Mouse (Mus musculus): ENCODE data around the gene Pofut2.
A peak's percentile ranks its signal among the peaks of the same experiment; 100 is the strongest.

Pofut2 gene

DNA sequence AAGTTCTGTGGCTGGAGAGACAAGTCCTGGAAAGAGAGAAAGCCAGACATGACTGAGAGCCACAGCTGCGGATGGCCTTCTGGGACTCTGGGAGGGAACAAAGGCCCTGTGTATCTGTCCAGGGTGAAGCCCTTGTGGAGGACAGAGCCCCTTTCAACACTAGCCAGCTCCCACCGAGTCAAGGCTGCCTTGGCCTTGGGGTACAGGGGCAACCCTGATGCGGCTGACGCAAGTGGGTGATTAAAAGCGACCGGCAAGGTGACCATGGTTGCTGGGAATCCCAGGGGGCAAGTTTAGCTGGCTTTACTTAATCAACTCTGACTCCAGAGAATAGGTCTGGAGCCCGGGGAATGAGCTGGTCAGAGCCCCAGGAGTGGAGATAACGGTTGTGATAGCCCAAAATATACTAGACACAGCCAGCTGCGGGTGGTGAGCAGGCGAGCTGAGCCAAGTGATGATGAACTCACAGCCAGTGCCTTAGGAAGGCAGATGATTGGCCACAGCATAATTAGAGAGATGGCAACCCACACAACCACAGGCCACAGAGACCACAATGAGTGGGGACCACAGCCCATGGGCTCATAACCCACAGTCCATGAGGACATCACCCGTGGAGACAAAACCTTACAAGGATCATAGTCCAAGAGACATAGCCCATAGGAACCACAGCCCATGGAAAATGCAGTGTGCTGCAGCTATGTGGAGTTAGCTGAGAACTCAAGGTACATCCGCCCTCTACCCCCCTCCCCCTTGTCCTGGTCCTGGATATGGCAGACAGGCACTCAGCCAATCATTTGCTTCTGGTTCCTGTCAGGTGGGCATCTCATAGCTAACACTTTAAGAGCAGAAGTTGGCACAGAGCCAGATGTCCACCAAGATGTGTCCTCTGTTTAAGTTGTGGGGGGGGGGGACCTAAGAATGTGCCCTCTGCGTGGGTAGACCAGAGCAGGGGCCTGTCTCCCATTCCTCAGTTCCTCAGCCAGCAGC, 29.1 kb upstream of the Pofut2 start:
- DNase-seq (ENCODE audit: low spot score in 2 of 2), result no peak

DNA sequence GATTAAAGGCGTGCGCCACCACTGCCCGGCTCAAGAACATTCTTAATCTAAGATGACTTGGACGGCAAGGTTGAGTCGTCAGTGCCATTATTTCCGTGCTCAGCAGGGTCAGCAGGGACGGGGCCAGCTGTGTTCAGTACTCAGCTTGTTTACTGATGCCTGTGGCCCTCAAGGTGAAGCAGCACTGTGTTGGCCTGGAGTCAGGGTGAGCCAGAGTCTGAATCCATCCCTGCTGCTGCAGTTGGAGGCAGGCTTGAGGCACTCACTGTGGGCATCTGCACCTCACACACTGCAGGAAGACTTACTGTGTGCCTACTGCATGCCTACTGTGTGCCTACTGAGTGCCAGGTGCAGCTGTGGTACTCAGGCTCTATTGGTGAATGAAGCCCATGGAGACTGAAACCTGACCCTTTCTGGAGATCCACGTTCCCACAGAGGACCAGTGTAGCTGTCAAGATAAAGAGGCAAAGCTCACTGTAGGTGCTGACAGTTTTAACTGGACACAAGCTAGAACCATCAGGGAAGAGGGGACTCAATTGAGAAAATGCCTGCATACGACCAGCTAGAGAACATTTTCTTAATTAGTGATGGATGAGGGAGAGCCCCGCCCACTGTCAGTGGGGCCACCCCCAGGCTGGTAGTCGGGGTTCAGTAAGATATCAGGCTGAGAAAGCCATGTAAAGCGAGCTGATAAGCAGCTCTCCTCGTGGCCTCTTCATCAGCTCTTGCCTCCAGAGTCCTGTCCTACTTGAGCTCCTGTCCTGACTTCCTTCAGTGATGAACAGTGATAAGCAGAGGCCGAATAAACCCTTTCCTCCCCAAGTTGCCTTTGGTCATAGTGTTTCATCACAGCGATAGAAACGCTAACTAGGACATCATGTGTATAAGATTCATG, 26.9 kb upstream of the Pofut2 start:
- DNase-seq (ENCODE audit: low spot score in 2 of 2), result peak; percentile 38 to 52

DNA sequence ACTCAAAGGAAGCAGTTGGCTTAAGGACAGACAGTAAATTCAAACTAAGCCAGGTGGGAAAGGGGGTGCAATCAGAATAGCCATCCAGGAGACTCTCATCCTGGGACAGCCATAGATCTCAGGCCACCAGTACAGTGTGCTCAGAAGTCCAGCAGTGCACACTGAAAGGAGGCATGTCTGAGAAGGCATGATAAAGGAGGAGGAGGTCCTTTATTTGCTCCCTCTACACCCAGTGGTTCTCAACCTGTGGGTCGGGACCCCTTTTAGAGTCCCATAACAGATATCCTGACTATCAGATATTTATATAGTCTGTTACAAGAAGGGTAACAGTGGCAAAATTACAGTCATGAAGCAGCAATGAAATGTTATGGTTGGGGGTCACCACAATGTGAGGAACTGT, 25.8 kb upstream of the Pofut2 start:
- no peak for DNase-seq (ENCODE audit: low spot score in 2 of 2)

DNA sequence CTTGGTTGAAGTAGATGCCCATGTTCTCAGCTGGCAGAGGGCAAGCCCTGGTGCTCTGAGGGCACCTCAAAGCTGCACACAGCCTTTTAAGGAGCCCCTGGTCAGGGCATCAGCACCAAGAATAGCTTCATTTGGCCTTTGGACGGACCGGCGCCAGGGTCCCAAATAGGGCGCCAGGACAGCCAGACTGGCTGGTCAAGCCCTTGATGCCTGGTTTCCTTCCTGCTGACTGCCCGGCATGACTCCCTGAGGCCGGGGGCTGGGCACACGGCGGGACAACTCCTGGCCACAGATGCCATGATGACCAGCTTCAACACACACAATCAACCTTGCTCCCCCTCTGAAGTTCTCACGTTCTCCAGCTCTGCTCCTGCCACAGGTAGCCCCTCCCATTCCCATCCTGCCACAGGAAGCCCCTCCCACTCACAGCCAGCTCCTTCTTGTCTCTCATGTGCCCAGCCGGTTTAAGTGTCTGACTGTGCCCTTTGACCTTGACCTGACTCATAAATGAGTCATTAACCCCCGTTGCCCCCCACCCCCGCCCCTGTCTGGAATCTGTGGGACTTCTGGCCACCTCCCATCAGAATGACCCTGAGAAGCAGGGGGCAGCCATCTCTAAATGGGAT, 23.9 kb upstream of the Pofut2 start:
- DNase-seq (ENCODE audit: low spot score in 2 of 2), result no peak

DNA sequence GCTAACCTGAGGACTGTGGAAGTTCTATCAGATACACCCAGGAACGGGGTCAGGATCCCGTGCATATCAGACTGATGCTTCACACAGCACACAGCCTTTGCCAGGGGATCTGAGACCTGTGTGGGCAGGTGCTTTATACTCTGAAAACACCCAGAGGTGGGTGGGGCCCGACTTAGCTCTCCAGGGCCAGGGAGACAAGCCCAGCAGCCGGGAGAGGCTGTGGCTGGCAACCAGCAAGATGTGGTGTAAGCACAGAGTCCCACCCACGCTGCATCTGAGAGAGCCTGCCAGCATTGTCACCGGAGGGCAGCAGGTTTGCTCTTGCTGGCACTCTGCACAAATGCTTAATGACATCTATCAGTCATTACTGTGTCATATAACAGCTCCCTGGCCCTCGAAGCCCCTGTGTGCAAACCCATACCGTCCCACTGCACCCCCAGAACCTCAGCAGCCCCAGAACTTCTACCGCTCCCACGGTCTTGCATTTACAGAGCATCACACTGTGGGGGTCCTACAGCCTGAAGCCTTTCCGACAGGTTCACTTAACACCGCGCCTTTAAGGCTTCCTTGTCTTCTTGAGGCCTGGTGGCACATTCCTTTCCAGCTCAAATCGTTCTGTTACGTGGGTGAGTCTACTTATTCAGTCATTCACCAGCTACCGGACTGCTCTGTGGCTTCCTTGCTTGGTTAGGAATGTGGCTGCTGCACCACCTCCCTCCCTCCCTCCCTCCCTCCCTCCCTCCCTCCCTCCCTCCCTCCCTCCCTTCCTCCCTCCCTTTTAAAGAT, 21.0 kb upstream of the Pofut2 start:
- no peak for DNase-seq (ENCODE audit: low spot score in 2 of 2)

DNA sequence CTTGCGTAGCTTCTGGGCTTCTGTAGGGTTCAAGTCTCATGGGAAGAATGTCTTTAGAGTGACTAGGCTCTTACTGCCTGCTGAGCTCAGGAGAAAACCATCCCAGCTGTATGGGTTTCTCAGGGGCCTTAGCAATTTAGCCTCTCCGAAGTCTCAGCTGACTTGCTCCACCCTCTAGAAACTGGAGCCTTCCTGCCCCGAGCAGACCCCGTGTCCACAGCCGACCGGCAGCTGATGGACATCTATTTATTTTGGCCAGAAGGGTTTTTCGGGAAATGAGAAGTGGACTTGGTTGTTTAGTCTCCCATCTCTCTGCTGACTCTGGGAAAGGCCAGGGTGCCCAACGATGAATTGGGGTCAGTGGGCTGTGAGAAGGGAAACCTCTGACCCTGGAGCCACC, 18.3 kb upstream of the Pofut2 start:
- no peak for DNase-seq (ENCODE audit: low spot score in 2 of 2)

DNA sequence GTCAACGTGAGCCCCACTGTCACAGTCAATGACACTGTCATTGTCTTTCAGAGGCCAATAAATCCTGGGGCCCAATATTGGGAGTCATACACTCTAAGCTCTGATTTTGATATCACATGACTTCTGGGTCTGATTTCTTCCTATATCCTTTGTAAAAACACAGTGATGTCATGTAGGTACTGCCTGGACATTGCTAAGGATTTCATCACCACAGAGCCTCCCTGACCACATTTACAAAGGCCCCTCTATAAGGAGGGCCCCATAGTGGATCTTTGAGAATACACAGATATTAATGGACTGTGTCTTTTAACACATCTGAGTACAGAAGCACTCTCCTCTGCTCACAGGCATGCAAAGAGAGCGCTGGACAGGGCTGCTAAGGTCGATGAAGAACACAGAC, 16.6 kb upstream of the Pofut2 start:
- DNase-seq (ENCODE audit: low spot score in 2 of 2), result no peak

DNA sequence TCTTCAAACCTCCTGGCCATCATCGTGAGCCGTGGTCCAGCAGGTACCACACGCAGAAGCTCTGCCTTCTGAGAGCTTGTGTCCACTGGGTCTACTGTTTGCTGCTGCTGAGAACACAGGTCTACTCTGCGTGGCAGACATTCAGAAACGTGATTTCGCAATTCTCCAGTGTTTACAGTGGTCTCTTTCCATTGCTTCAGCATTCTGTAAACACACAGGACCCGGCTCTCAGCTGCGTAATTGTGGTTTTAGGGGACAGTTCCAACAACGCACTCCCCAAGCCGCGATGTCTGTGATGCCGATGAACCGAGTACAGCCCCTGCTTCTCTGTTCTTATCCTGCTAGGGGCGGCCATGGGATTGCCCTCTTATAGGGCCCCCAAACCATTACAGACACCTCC, 16.1 kb upstream of the Pofut2 start:
- no peak for DNase-seq (ENCODE audit: low spot score in 2 of 2)

DNA sequence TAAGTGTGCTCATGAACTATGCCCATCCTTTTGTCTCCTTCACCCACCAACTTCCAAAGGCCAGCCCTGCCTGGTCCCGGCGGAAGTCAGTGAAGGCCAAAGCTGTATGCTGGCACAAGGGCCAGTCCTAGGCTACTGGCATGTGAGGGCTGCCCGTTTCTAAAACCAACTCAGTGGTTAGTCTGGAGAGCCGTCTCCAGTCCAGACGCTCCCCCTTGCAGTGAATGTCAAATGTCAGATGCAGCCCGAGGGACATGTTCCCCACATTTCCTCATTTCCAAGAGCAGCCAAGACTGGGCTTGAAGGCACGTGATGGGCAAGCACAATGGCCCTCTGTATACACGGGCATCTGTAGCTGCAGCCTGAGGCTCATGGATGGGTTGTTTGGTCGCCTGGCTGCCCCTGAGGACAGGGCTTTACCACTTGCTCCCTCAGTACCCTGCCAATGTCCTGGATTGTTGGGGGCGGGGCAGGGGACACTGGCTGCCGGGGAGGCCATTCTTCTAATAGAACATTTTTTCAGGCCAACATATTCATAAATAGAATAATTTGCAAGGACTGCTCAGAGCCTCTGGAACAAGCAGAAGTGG, 15.4 kb upstream of the Pofut2 start:
- no peak for DNase-seq (ENCODE audit: low spot score in 2 of 2)

DNA sequence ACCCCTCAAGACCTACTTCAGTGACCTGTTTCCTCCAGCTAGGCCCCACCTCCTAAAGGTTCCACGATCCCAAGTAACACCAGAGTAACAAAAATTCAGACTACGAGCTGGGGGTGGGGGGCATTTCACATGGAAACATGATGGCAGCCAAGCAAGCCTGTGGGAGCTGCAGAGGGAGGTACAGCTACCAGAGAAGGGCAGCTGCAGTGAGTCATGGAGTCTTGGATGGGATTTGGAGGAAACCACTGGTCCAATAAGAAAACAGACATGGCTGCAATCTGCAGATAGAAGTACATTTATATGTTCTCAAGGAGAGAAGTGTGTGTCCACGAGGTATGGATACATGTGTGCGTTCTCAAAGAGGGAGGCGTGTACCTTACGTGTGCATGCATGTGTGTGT, 14.2 kb upstream of the Pofut2 start:
- no peak for DNase-seq (ENCODE audit: low spot score in 2 of 2)

DNA sequence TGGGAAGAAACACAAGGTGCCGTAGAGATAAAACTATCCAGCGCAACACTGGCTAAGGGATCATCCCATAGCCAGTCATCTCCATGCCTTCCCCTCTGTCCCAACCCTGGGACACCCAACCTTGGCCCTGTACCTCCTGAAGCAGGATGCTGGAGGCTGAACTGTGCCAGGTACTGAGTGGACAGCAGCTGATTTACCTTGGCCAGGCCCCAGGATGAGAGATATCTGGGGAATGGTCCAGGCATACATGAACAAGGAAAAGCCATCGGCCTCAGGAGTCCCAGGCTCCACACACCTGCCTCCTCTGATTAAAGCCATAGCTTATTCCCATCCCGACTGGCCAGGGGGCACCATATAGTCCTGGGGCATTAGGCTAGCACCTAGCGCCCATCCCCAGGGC, 12.0 kb upstream of the Pofut2 start:
- DNase-seq (ENCODE audit: low spot score in 2 of 2), result no peak

DNA sequence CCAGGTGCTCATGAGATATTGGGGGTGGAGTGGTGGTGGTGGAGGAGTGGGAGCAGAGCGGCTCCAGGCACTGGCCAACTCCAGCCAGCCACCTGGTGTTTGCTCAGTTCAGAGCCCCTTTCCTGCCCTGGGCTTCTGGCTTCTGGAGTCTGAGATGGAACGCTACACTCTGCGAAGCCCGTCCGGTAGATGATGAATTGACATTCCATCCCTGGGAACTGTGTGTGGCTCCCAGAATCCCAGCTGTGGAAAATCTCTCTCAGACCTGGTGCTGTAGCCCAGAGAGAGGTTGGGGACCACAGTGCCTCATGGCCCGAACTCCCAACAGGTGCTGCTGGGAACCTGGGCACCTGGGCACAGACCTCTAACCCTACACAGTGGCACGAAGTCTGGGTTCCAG, 11.3 kb upstream of the Pofut2 start:
- no peak for DNase-seq (ENCODE audit: low spot score in 2 of 2)

DNA sequence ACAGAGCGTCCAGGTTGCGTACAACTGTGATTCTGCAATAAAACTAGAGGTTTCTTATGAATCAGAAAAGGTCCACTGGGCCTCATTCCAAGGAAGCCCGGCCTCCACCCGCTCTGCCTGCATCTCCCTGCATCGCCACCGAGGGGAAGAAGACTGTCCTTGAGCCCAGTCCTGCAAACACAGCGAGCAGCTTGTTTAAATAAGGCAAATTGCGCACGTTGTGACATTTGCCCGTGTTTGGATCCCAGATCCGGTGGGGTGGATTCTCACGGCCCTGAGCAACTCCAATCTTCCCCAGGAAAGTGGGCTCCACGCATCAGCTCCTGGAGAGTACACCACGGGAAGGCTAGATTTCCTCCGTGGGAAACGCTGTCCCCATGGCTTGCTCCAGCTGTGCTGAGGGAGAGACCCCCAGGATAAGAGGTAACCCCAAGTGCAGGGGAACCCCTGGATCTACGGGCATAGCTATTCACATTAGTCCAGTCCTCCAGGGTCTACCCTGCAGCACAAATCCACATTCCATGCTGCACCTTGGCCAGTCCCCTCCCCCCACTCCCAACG, 7.7 kb upstream of the Pofut2 start:
- no peak for DNase-seq (ENCODE audit: low spot score in 2 of 2)

DNA sequence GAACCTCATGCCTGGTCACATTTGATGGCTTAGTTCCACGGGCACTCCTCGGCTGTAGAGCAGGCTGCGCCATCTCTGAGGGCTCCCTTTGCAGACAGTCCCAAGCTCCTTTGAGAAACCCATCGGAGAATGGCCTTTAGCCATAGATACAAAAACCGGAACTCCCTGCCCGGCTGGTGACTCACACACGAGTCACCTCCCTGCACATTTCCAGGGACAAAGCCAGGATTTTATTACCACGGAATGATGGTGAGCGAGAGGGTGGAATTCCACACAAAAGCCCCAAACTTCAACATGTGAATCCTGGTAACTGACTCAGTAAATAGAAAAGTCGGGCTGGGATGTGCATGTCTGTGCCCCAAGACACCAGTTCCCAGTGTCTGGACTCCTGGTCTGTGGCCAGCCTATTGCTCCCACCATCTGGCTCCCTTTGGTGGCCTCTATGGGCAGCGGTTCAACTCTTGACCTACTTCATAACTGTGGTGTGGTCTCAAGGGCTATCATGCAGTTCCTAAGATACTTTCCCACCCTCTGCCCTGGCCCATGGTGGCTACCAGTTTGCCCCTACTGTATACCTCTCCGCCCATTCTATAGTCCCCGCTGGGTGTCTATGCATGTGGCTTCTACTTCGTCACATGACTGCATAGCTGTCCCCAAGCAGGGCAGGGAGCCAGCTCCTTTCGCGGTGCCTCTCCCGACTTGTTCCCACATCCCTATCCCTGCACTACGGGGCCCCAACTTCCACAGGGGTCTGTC, 7.1 kb upstream of the Pofut2 start:
- DNase-seq (ENCODE audit: low spot score in 2 of 2), result no peak

DNA sequence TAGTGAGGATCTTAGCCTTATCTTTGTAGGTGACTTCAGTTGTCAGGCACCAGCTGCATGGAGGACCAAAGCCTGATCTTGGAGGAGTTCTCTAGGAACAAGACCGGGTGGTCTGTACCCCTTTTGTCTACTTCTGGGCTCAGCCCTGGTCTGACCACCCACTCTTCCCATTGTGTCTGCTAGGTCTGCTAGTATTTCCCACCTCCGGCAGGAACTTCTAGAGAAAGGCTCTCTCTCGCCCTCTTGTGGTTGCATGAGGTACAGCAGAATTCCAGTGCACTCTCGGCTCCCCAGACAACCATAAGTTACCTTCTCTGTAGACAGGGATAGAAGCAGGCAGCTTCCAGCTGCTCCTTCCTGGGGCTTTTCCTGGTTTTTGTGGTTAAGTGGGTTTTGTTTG, 6.2 kb upstream of the Pofut2 start:
- peak; percentile 47 to 66 for DNase-seq (ENCODE audit: low spot score in 2 of 2)

DNA sequence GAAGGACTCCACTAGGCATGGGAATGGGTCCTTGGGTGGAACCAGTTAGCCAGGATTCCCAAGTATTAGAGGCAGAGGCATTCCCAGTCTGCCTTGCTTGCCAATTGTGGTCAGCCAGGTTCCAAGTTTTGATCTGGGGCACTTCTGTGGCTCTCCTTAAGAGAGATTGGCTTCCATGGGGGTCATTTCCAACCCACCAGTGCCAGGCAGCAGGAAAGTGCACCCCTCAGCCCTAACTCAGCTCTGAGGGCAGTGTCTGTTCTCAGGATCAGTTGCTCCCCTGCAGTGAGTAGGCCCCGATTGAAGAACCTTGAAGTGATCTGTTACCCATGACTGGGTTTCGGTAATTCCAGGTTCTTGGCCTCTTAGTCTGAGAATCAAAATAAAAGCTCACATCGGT, 3.8 kb upstream of the Pofut2 start:
- DNase-seq (ENCODE audit: low spot score in 2 of 2), result no peak

DNA sequence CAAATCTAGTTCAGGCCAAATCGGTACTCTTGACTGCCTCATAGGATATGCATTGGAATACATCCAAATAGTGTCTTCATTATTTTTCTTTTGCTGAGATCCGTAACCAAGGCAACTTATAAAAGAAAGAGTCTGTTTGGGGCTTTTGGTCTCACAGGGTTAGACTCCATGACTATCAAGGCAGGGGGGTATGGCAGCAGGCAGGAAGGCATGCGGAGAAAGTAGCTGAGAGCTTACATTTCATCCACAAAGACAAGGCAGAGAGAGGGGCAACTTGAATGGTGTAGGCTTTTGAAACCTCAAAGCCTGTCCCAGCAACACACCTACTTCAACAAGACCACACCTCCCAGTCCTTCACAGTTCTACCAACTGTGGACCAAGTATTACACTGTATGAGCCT, 3.3 kb upstream of the Pofut2 start:
- DNase-seq (ENCODE audit: low spot score in 2 of 2), result no peak

DNA sequence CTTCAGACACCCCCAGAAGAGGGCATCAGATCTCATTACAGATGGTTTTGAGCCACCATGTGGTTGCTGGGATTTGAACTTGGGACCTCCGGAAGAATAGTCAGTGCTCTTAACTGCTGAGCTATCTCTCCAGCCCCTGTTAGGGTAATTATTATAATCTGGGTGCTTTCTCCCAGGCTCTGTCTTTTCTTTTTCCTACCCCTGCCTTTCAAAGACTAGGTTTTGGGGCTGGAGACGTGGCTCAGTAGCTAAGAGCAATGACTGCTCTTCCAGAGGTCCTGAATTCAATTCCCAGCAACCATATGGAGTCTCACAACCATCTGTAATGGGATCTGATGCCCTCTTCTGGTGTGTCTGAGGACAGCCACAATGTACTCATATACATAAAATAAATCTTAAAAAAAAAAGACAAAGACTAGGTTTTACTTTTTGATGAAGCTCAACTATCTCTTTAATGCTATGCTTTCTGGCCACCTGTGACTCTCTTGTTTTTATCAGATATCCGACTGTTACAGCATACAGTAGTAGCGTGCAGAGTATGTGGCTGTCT, 902 bp upstream of the Pofut2 start:
- no peak for DNase-seq (ENCODE audit: low spot score in 2 of 2)

DNA sequence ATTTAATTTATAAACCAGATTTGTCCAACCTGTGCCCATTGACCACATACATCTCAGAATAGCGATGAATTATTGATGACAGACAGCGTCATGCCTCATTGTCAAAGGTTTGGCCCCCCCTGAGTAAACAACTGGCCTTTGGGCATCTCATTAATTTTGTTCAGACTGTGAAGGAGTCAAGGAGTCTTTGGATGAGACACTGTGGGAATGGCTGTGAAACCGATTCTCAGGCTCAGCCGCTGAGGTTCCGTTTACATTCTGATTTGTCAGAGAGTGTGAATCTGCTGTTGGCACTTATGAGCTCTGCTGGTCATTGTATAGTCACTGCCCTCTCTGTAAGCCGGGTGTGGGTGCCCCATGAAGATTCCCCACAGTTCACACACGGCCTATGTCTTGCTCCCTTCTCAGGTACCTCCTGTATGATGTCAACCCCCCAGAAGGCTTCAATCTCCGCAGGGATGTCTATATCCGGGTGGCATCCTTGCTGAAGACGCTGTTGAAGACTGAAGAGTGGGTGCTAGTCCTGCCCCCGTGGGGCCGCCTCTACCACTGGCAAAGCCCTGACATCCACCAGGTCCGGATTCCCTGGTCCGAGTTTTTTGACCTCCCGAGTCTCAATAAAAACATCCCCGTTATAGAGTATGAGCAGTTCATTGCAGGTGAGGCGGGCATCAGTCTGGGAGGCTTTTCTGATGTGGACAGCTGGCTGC, 1.3 kb downstream of the Pofut2 start:
- DNase-seq (ENCODE audit: low spot score in 2 of 2), result no peak

All from spleen, postnatal 14 days (tissue).